Mouse (Mus musculus): ENCODE measurements around the gene Jhy. TPM values are rescaled to one million over a fixed set of nuclear protein-coding genes. Genes with fewer than 3 reads are reported as not detected.
A peak's percentile ranks its signal among the peaks of the same experiment; 100 is the strongest.

Gene Jhy
- total RNA-seq (2021) = not detected

DNA sequence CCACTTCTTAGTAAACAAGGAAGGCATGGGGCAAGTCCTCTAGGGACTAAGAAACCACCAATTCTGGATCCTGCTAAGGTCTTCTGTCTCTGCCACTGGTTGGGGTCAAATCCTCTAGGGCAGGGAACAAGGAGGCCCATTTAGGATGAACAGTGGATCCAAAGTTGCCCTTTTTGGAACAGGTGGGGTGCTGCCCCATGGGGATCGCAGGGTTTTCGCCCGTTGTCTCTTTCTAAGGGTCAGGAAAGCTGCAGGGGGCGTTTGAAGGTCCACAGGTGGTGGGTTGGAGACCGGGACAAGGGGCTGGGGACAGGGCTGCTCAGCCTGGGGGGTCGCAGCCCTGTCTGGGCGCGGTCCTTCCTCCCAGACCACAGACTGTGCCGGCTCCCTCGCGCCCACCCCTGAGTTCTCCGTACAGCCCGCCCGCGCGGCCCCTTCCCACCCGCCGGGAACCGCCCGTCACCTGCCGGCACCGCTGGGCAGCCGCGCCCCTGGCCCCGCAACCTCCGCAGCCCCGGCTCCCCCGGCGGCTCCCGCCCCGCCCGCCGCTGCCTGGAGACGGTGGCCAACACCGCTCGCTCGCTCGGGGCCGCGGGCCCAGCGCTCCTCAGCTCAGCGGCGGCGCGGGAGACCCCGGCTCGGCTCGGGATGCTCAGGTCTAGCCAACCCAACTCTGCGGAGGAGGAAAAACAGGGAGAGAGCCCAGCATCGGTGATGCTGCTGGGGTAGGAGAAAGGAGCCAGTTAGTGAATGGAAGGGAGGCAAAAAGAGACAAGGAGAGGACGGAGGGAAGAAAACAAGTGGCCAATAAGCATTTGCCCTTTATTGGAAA lies at the start of gene Jhy:
Gene Jhy (minus strand): TSS at position 533 of the 832 bp plus-strand sequence.
- no peak for DNase-seq

DNA sequence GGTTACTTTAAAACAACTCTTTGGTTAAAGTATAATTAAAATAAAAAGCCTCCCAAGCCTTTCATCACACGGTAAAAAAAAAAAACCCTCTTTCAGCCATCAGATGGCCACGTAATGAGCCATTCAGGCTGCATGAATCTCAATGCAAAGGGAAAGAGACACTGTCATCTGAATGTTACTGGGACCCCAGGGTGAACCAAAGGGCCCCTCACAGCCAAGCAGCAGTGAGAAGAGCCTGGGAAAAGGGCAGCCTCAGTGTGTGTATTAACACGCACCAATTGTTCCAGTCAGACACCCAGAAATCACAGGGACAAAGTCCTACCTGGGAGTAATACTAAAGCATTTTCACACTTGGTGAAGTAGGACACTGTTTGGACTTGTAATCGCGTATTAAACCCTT lies 48.5 kb upstream of the Jhy start:
- no peak for DNase-seq

DNA sequence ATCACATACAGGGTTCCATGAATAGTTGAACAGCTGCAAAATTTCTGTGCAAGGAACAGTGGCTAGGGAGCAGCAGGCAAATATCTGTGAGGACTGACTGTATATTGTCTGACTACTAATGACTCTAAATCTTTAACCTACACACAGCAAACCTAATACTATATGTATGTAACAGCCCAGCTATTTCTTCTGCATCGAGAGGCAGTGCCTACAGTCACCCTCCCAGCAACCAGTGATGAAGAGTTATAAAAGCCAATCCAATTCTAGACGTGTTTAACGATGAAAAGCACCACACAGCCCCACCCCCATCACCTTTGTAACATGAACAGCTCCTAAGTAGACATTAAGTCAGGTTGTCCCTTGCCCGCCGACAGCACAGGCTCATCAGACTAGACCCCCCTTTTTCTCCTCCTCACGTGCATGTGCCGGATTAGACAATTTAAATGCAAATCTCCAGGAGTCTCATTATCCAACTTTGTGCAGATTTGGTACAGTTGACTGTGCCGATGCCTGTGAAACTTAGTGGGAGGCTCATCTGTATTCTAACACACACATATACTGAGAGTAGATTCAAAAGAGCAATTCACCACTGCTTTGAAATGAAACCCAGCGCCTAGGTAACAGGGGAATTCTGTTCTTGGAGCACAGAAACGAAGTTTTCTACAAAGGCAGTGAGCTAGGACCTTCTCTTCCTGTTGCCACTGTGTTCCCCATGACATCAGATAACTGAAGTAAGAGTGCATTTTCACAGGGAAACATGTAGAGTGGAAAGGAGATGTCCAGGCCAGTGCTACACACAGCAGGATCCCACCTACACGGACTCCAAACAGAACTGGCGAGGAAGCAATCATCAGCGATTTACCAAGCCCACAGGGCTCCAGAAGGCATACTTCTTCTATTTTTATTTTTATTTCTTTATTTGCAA lies 47.9 kb upstream of the Jhy start:
- DNase-seq = no peak

DNA sequence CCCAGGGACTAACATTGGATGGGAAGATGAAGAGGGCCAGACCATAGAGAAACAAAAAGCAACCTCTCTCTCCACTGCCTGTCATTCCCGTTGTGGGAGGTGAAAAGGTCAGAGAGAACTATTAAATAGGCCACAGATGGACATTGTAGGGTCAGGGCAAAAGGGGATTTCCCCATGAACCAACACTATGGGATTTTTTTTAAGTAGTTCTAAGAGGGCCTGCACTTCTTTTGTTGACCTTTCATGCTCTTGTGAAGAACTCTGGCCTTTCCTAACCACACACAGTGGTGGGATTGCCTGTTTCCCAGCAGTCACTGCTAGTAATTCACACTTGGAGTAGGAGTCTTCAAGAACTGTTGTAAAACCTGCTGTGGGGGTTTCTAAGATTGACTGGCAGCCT lies 43.9 kb upstream of the Jhy start:
- DNase-seq = no peak

DNA sequence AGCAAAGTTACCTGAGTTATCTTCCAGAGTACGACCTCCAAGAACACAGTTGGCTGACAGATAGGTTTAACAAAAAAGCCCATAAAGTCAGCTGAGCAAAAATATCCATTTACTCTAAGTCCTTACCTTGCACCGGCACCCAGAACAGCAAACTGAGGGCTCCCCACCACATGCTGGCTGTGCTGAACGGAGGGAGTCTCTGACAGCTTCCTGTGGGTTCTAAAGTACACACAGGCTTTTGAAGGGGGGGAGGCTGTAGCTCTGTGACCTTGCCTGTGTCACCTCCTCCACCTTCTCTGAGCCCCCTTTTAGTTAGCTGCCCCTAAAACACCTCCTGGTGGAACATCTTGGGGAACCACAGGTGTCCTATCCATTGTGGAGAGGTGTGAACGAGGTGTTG lies 40.5 kb upstream of the Jhy start, which contains the start of gene Crtam:
Gene Crtam (minus strand): TSS at position 214 of the 400 bp plus-strand sequence.
- no peak for DNase-seq

DNA sequence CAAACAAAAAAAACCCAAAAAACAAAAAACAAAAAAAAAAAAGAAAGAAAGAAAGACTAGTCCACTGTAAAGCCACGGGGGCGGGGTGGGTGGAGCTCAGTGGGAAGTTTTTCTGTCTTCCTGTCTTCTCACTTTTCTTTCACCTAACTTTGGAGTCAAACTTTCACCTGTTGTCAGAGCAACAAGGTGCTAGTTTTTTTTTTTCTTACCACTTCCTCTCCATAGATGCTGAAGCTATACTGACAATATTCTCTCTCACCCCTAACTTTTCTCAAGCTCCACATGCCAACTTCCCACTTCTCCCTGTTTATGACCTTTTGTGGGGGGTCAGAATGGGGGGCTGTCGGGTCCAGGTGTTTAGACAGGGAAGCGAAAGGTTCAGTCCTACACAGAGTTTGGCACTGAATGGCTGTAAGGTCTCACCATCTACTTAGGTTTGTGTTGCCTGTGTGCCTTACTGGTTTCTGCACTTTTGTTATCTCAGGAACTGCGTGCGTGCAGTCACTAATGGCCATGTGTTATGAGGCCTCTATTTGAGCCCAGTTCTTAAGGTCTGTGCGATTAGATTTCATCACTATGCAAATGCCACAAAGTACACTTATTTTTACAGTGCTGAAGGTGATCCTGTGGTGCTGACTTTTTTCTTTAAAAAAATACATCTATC lies 33.3 kb upstream of the Jhy start:
- no peak for DNase-seq

DNA sequence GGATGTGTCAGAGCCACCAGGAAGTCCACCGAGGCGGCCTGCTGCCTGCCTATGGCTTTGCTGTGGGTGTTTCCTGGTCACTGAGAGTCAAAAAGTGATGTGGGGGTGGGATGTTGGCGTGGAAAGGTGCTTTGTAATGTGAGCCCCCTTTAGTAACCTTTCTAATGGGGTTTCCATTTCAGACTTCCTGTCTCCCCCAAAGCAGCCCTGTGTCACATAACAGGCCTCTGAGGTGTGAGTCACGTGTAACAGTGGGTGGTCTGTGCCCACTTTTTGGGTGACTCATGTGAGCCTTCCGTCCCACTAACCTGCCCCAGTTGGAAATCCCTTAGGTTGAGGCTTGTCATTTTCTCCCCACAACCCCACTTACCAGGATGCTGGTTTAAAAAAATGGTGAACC lies 30.2 kb upstream of the Jhy start:
- DNase-seq = no peak

DNA sequence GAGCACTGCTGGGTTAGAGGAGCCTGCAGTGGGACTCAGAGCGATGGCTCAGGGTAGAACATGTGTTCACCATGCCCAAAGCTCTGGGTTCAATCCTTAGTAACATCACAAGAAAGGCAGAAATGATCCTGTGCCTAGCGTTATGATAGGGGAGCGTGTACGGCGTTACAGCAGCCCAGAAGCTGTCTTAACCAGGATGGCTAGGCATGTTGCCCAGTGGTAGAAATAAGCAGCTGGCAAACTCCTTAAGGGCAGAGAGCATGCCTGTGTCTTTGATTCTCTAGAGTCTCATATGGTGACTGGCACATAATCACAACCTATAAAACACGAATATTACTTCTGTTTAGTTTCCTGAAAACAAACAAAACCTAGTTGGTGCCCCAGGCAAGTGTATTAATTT lies 27.6 kb upstream of the Jhy start:
- DNase-seq = no peak

DNA sequence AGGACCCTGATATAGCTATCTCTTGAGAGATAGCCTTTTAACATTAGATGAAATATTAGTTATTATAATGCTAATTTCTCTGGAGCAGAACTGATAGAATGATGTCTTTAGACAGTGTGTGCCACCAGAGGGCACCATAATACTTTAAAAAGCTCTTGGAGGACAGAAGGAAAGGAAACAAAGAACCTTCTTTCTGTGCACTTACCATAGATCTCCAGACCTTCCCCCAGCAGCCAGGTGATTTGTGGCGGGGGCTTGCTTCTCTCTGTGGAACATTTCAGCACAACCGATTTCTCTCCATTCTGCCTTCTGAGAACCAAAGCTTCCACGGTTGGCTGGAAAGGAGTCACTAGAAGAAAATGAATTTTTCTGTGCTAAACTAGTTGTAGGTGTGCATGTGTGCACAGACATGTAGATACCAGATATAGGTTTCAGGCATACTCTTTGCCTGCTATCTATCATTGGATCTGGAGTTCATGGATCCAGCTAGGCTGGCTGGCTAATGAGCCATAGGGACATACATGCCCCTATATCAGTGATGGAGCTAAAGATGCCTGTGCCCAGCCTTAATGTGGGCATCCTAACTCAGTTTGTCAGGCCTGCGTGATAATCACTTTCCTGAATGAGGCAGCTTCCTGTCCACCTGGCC lies 26.1 kb upstream of the Jhy start:
- peak; percentile 68 for DNase-seq

DNA sequence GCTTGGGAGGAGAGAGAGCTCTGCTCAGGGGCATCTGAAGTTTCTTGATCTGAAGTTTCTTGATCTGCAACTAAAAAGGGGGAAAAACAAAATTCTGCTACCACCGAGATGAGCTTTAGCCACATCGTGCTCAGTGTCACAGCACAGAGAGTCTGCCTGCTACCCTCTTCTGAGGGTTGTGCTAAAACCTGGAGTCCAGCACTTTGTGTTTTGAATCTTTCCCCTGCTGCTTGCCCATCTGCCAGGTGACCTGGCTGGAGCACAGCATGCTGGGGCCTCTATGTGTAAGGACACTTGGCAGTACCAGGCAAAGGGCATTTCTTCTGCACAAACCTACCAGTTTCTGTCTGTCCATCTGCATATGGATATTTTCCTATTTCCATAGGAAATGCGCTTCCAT lies 20.4 kb upstream of the Jhy start:
- no peak for DNase-seq

DNA sequence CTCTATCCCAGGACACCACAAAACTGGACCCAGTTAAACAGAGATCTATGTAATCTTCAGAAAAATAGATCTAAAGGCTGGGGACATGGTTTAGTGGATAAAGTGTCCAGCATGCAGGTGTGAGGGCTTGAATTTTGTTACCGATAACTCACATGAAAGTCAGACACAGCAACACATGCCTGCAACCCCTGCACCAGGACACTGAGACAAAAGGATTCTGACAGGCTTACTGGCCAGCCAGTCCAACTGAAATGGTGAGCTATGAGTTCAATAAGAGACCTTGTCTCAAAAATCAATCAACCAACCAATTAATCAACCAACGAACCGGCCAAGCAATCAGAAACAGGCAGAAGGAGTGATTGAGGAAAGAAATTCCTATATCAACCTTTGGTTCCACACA lies 19.8 kb upstream of the Jhy start:
- DNase-seq = no peak

DNA sequence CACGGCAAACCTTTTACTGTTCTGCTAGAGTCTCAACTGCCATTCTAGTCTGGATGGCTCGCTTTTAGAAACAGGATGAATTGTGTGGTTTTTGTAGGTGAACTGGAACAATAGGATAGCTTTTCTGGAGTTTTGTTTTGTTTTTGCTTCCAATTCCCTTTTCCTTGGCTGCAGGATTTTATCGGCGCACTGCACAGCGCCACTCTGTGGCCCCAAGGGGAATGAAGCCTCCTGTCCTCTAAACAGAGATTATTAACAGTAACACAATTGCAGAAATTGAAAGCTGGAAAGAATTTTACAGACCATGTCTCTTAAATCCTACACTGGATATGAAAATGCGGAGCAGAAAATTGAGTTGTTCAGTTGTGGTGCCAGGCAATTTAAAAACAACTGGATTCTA lies 18.6 kb upstream of the Jhy start:
- peak; percentile 31 for DNase-seq

DNA sequence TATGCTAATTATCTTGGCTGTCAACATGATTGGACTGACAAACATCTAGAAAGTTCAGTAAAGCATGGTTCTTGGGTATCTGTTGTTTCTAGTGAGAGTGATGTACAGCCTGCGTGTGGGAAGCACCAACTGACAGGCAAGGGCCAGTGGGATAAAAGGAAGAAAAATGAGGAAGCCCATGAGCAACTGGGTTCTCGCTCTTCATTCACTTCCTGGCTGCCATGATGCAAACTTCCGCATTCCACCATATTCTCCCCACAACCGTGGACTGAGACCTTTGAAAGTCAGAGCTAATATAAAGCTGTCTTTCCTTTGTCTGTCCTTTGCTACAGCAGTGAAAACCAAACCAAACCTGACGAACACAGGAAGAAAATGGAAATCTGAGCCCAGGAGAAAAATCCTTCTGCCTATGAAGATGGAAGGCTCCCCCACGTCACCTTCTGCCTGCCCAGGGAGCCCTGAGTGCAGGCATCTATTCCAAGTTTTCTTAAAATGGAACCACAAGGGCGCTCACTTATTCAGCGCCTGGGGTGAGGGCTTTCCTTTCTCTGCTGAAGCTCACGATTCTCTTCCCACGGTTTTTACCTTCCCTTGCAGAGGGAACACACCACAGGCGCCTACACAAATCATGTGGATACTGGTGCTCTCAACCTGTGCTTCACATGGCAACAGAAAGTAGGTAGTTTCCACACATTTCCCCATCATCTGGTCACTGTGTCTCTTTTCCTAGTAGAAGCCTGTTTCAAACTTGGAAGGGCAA lies 10.3 kb upstream of the Jhy start:
- no peak for DNase-seq

DNA sequence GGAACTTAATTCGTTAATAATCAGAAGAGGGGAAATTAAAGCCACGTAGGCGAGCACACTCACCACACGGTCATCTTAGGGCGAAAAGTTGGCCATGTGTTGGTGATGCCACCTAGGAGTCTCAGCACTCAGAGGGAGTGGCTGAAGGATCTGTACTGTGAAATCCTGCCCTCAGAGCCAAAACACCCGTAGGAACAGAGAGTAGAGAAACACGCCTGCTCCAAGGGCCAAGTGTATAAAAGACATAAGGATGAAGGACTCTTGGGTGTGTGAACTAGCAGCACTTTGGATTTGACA lies 448 bp upstream of the Jhy start:
- DNase-seq = no peak

DNA sequence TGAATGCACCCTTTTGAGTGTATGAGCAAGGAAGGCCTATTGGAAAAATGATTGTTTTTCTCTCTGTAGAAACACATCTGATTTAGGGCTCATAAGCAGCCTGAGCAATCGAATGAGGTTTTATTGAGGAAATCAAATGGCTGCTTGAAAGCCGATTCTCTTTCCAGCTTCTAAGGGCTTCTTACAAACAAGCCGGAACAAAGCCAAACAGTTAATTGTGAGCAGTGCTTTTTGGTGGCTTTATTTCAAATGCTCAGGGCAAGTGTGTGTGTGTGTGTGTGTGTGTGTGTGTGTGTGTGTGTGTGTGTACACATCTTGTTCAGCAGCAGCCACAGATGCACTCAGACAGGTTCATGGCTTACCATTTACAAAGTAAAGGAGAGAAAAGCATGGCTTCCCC lies 2.5 kb downstream of the Jhy start:
- DNase-seq = no peak

DNA sequence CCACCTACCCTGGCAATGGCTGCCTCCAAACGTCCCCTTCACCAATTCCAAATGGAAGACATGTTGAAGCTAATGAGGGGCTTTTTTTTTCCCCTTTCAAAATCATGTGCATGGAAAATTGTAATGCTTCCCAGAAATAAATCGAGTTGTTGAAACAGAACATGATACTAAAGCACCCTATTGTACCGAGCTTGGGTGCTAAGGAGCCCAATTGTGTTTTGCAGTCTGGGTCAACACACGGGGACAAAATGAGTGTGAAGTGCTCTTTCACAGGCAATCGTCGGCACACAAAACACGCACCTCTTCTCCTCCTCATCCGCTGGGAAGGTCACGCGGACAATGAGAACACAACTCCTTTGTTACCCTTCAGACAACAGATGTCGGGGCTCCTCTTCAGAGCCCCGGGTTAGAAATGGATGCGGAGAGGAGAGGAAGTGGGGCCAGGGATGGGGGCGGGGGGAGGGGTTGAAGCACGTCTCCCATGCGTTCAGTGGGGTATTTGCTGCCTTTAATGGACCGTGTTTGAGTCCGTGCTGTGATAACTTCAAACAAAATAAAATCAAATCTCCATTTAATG lies 14.8 kb downstream of the Jhy start:
- no peak for DNase-seq

DNA sequence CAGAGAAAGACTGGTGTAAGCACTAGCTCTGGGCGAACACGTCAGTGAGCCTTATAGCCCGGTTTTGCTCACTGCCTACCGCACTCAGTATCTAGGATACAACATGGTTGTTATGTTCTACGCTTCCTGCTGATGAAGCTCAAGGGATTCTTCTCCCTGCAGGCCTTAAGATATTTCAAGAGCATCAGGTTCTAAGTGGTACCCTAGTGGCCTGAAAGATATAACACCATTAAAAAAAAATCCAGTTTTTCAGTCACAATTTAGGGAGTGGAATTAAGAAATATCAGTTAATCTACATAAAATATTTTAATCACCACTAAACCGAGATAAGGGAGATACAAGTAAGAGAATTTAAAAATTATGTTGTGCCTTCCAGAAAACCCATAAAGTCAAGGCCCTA lies 15.4 kb downstream of the Jhy start:
- DNase-seq = no peak

DNA sequence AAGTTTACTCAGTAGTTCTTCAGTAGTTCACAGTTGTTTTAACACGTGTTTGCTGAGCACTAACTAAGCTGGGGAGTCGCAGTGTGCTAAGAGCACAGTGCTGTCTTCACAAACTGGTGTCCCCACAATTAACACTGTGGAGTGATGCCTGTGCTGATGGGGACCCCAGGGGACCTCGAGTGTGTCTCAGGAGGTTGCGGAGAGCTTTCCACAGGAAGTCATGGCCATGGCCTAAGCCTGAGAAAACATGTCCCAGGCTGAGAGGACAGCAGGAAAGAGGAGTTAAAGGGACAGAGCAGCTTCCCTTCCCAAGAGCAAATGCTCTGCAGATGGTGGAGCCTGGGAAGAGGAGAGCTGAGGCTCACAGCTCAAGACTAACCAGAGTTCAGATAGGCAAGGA lies 16.8 kb downstream of the Jhy start:
- DNase-seq = no peak

DNA sequence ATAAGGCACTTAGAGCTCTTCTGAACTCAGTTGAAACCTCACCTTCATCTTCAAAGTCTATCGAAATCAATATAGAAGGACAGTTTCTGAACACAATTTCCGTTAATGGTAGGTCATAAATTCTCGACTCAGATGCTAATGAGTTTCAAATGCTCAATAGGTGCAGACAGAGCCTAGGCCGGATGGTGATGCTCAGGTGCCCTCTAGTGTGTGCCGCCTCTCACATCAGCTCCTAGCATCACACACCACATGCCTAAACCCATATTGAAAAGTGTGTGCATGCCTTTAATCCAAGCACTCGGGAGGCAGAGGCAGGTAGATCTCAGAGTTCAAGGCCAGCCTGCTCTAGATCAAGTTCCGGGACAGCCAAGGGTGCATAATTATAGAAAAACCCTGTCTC lies 26.5 kb downstream of the Jhy start:
- peak; percentile 23 for DNase-seq

DNA sequence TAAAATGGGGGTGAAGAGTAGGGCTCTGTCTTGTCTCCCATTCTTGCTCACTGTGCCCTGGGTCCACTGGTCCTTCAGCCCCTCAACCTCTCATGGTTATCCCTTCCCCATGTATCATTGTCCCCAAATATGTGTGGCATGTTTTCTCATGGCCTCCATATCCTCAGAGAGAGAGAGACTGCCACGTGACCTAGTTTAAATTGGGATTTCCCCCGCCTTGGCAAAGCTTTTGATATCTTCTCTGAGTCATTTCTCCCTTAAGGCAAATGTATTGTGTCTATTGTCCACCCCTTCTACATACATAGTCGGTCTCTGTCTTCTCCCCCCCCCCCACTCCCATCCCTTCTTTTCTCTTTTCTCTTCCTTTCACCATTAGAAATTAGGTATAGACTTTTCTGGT lies 30.6 kb downstream of the Jhy start:
- no peak for DNase-seq

DNA sequence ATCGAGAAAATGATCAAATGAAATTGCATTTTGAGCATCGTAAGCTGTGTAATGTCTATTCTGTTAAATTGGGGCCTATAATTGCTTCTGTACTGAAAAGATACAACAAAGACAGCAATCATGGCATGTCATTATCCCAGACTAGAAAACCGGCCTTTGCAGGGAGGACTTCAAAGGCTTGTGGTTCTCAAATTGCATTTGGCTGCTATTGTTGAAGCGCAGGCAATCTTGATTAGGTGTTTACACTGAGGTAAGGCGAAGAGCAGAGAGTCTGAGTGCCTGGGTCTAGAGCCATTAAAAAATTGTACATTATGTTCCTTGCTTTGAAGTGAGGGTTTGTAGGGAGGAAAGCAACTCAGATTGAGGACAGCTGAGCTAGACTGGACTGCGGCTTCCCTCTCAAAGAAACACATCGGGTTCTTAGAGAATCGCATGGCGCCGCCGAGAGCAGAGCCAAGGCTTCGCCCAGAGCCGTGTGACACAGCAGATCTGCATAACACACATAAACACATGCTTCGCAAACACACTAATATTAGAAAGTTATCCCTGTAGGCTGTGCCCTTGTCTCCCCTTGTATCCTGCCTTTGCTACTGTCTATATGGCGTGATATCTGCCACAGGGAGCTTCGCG lies 36.5 kb downstream of the Jhy start:
- no peak for DNase-seq
